Mouse (Mus musculus): ENCODE data around the gene Gm49353. TPM values are rescaled to one million over a fixed set of nuclear protein-coding genes. Genes with fewer than 3 reads are reported as not detected.

Gene Gm49353
- polyA plus RNA-seq (2014; fragmentation: Illumina TruSeq; extraction: RNeasy Lipid Tissue Mini Kit (QIAGEN cat#74804); ENCODE audit: low read depth, low replicate concordance): 1.0 TPM

DNA sequence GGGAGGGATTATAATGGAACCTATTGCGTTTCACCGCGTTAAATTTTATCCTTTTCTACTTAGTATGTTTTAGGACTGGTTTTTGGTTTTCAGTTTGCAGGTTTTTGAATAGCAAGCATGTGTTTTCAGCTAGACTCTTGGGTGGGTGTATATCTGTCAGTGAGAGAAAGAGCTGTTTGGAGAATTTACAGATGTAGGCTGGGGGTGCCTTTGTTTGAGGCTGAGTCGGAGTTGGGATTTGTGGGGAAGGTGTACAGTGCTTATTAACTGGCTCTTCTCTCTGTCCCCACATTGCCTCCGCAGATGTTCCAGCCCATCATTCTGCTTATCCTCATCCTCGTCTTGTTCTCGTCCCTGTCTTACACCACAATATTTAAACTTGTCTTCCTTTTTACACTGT, at the start of gene Gm49353:
Gene Gm49353, plus strand, starts transcription at position 313 of the 400 bp plus-strand sequence.

DNA sequence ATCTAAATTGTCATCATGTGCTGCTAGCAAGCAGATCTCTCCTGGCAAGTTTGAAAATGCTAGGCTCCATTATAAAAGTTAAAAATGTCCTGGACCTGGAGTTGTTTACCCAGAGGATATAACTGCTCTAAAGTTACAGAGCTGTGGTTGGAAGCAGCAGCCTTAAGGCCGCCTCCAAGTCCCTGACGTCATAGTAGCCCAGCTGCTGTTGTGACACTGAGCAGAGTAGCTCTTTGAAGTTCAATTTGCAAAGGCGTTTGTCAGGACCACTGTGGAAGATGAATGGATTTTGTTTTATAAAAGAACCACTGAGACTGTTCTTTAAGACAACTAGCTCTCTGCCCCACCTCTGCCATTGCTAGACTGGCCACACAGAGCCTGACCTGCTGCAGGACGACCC, 12.7 kb downstream of the Gm49353 start, which contains the start of gene 9330159F19Rik:
Gene 9330159F19Rik, plus strand, starts transcription at position 154 of the 400 bp plus-strand sequence.

Other genes starting within 250 kb of the Gm49353 start
- not detected for gene 2310057J18Rik, start 212.7 kb upstream of the Gm49353 start, polyA plus RNA-seq (2014; fragmentation: Illumina TruSeq; extraction: RNeasy Lipid Tissue Mini Kit (QIAGEN cat#74804); ENCODE audit: low read depth, low replicate concordance)
- 2.1 TPM for gene Soga3, start 55.1 kb upstream of the Gm49353 start, polyA plus RNA-seq (2014; fragmentation: Illumina TruSeq; extraction: RNeasy Lipid Tissue Mini Kit (QIAGEN cat#74804); ENCODE audit: low read depth, low replicate concordance)
- 3.9 TPM for gene 9330159F19Rik, start 12.7 kb downstream of the Gm49353 start, polyA plus RNA-seq (2014; fragmentation: Illumina TruSeq; extraction: RNeasy Lipid Tissue Mini Kit (QIAGEN cat#74804); ENCODE audit: low read depth, low replicate concordance)
- gene Echdc1, start 114.2 kb downstream of the Gm49353 start, polyA plus RNA-seq (2014; fragmentation: Illumina TruSeq; extraction: RNeasy Lipid Tissue Mini Kit (QIAGEN cat#74804); ENCODE audit: low read depth, low replicate concordance): 105 TPM
- 107 TPM for gene Rnf146, start 163.5 kb downstream of the Gm49353 start, polyA plus RNA-seq (2014; fragmentation: Illumina TruSeq; extraction: RNeasy Lipid Tissue Mini Kit (QIAGEN cat#74804); ENCODE audit: low read depth, low replicate concordance)

Measured in sigmoid colon, adult 10 weeks (tissue).